Mouse (Mus musculus): ENCODE measurements around the gene Elmod3. TPM values are rescaled to one million over a fixed set of nuclear protein-coding genes. Genes with fewer than 3 reads are reported as not detected.
"Not testable (repeated sequence)": the region's sequence is repeated elsewhere in the genome, so short reads cannot be mapped to it uniquely, and the experiment has no call there.

Elmod3 gene
- polyA plus RNA-seq, 1 experiment, result 6.3 TPM

DNA sequence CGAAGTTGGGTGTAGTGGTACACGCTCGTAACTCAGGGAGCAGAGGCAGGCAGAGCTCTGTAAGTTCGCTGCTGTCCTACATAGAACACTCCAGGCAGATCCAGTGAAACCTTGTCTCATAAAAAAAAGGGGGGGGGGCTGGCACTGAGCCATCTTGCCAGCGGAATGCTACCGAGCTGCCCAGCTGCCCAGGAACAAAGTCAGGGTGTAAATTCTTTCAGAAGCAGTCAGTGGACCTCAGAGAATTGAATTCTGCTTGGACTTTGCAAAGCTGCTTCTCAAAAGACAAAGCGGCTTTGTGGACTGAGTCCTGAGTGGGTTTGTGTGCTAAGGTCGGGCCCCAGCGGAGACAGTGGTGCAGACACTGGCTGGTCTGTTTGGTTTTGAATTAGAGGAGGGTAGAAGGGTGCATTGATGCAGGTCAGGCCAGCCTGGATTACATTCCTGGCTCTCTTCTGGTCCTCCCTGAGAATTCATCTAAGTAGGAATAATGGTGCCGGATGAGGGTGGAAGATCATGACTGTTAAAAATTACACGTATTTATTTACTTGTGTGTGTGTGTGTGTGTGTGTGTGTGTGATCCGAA, 54.9 kb downstream of the Elmod3 start:
- no peak overlapping the region for H3K27ac ChIP-seq (ENCODE audit: insufficient read depth, low read length)
- no peak for TF ChIP-seq POLR2A (IDR thresholded peaks at IDR 0.05; ENCODE audit: insufficient read depth, low read length)
- TF ChIP-seq CTCF (IDR thresholded peaks at IDR 0.05; ENCODE audit: low read depth, low read length), result no peak
- TF ChIP-seq EP300 (IDR thresholded peaks at IDR 0.05; ENCODE audit: insufficient read depth, low read depth, low read length), result no peak
- no peaks in the 10 kb centered on the region for H3K27me3 ChIP-seq (ENCODE audit: control insufficient read depth, insufficient read depth, low read length, poor library complexity, severe bottlenecking)
- H3K9me3 ChIP-seq (replicated peaks; ENCODE audit: control insufficient read depth, insufficient read depth, low read length, poor library complexity, severe bottlenecking), result no peaks in the 10 kb centered on the region
- H3K9ac ChIP-seq (ENCODE audit: low read depth, poor library complexity, severe bottlenecking), result peak overlapping the region; percentile 75; the same call in 1 of the 2 replicates
- H3K4me1 ChIP-seq (ENCODE audit: control insufficient read depth, insufficient read depth, low read length), result peaks cover 1% of the 10 kb centered on the region
- H3K36me3 ChIP-seq (ENCODE audit: control insufficient read depth, insufficient read depth, low read length, poor library complexity, severe bottlenecking), result no peaks in the 10 kb centered on the region
- H3K4me3 ChIP-seq (ENCODE audit: low read depth, low read length), result no peak overlapping the region

- no peaks in the 10 kb centered on the region for H3K27me3 ChIP-seq (ENCODE audit: control insufficient read depth, insufficient read depth, low read length, poor library complexity, severe bottlenecking)
- H3K4me3 ChIP-seq (ENCODE audit: low read depth, low read length), result peak overlapping the region; percentile 69
- TF ChIP-seq POLR2A (IDR thresholded peaks at IDR 0.05; ENCODE audit: insufficient read depth, low read length) (peak; percentile 66), CTCF (IDR thresholded peaks at IDR 0.05; ENCODE audit: low read depth, low read length) (no peak)
- H3K4me1 ChIP-seq (ENCODE audit: control insufficient read depth, insufficient read depth, low read length), result peaks cover 1% of the 10 kb centered on the region
- no peaks in the 10 kb centered on the region for H3K36me3 ChIP-seq (ENCODE audit: control insufficient read depth, insufficient read depth, low read length, poor library complexity, severe bottlenecking)
- H3K9ac ChIP-seq (ENCODE audit: low read depth, poor library complexity, severe bottlenecking), result peak overlapping the region; percentile 45
- H3K27ac ChIP-seq (ENCODE audit: insufficient read depth, low read length), result 0 out of 2 replicates have a peak overlapping the region, but pooled peaks have one; percentile 7
- H3K9me3 ChIP-seq (replicated peaks; ENCODE audit: control insufficient read depth, insufficient read depth, low read length, poor library complexity, severe bottlenecking), result no peaks in the 10 kb centered on the region
Observed at GRCm38 (mm10) chr6:72538562-72539031, 59.6 kb downstream of the Elmod3 start.

DNA sequence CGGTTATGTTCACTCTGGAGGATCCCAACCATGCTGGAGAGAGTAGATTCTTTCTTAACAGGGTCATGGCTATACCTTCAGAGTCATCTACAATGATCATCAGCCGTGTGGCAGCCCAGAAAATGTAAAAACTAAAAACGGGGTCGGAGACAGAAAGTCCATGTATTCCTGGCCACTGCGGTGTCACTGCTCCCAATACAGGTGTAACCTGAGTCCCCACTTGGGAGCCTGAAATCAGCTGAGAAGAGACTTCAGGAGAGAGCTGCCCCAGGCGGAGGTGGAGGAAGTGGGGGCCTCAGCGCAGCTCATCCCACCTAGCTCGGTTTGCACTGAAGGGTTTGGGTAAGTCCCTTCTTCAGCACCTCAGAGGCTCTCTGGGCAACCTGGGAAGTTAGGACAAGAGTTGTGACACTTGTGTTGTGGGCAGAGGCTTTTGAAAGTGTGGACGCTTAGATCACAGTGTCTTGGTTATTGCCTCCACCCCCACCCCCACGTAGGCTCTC, 60.2 kb downstream of the Elmod3 start:
- H3K27ac ChIP-seq (ENCODE audit: insufficient read depth, low read length), result peak overlapping the region; percentile 7

GRCm38 (mm10) chr6:72535165-72535564, 63.0 kb downstream of the Elmod3 start:
- H3K9me3 ChIP-seq (replicated peaks; ENCODE audit: control insufficient read depth, insufficient read depth, low read length, poor library complexity, severe bottlenecking), result no peaks in the 10 kb centered on the region
- H3K4me1 ChIP-seq (ENCODE audit: control insufficient read depth, insufficient read depth, low read length), result no peaks in the 10 kb centered on the region
- H3K4me3 ChIP-seq (ENCODE audit: low read depth, low read length), result peak overlapping the region; percentile 34; the same call in 1 of the 2 replicates
- TF ChIP-seq CTCF (IDR thresholded peaks at IDR 0.05; ENCODE audit: low read depth, low read length), result peak; percentile 88
- TF ChIP-seq POLR2A (IDR thresholded peaks at IDR 0.05; ENCODE audit: insufficient read depth, low read length), result no peak
- H3K9ac ChIP-seq (ENCODE audit: low read depth, poor library complexity, severe bottlenecking), result peak overlapping the region; percentile 56; the same call in 1 of the 2 replicates
- peak overlapping the region; percentile 40 for H3K27ac ChIP-seq (ENCODE audit: insufficient read depth, low read length)
- no peaks in the 10 kb centered on the region for H3K27me3 ChIP-seq (ENCODE audit: control insufficient read depth, insufficient read depth, low read length, poor library complexity, severe bottlenecking)
- H3K36me3 ChIP-seq (ENCODE audit: control insufficient read depth, insufficient read depth, low read length, poor library complexity, severe bottlenecking), result no peaks in the 10 kb centered on the region

More for the DNA sequence above, 60.2 kb downstream of the Elmod3 start:
- H3K9ac ChIP-seq (ENCODE audit: low read depth, poor library complexity, severe bottlenecking), result peak overlapping the region; percentile 45
- no peaks in the 10 kb centered on the region for H3K9me3 ChIP-seq (replicated peaks; ENCODE audit: control insufficient read depth, insufficient read depth, low read length, poor library complexity, severe bottlenecking)
- no peak for TF ChIP-seq POLR2A (IDR thresholded peaks at IDR 0.05; ENCODE audit: insufficient read depth, low read length)
- TF ChIP-seq EP300 (IDR thresholded peaks at IDR 0.05; ENCODE audit: insufficient read depth, low read depth, low read length), result no peak
- no peak for TF ChIP-seq CTCF (IDR thresholded peaks at IDR 0.05; ENCODE audit: low read depth, low read length)
- H3K4me1 ChIP-seq (ENCODE audit: control insufficient read depth, insufficient read depth, low read length), result no peaks in the 10 kb centered on the region
- no peaks in the 10 kb centered on the region for H3K27me3 ChIP-seq (ENCODE audit: control insufficient read depth, insufficient read depth, low read length, poor library complexity, severe bottlenecking)
- H3K36me3 ChIP-seq (ENCODE audit: control insufficient read depth, insufficient read depth, low read length, poor library complexity, severe bottlenecking), result no peaks in the 10 kb centered on the region
- peak overlapping the region; percentile 69 for H3K4me3 ChIP-seq (ENCODE audit: low read depth, low read length)

- TF ChIP-seq EP300 (IDR thresholded peaks at IDR 0.05; ENCODE audit: insufficient read depth, low read depth, low read length), result no peak
- TF ChIP-seq CTCF (IDR thresholded peaks at IDR 0.05; ENCODE audit: low read depth, low read length), result peak; percentile 77
- no peak overlapping the region for H3K27ac ChIP-seq (ENCODE audit: insufficient read depth, low read length)
- no peaks in the 10 kb centered on the region for H3K36me3 ChIP-seq (ENCODE audit: control insufficient read depth, insufficient read depth, low read length, poor library complexity, severe bottlenecking)
- no peak overlapping the region for H3K4me3 ChIP-seq (ENCODE audit: low read depth, low read length)
- H3K4me1 ChIP-seq (ENCODE audit: control insufficient read depth, insufficient read depth, low read length), result no peaks in the 10 kb centered on the region
- H3K27me3 ChIP-seq (ENCODE audit: control insufficient read depth, insufficient read depth, low read length, poor library complexity, severe bottlenecking), result no peaks in the 10 kb centered on the region
- H3K9ac ChIP-seq (ENCODE audit: low read depth, poor library complexity, severe bottlenecking), result no peak overlapping the region
- H3K9me3 ChIP-seq (replicated peaks; ENCODE audit: control insufficient read depth, insufficient read depth, low read length, poor library complexity, severe bottlenecking), result no peaks in the 10 kb centered on the region
Observed at GRCm38 (mm10) chr6:72534035-72534809, 64.0 kb downstream of the Elmod3 start.

- not testable (repeated sequence) for H3K9me3 ChIP-seq (replicated peaks; ENCODE audit: control insufficient read depth, insufficient read depth, low read length, poor library complexity, severe bottlenecking); H3K4me1 ChIP-seq (ENCODE audit: control insufficient read depth, insufficient read depth, low read length); H3K27me3 ChIP-seq (ENCODE audit: control insufficient read depth, insufficient read depth, low read length, poor library complexity, severe bottlenecking); H3K9ac ChIP-seq (ENCODE audit: low read depth, poor library complexity, severe bottlenecking); H3K27ac ChIP-seq (ENCODE audit: insufficient read depth, low read length); H3K4me3 ChIP-seq (ENCODE audit: low read depth, low read length); H3K36me3 ChIP-seq (ENCODE audit: control insufficient read depth, insufficient read depth, low read length, poor library complexity, severe bottlenecking)
Observed at GRCm38 (mm10) chr6:72533555-72533954, 64.7 kb downstream of the Elmod3 start.

Data from ES-Bruce4 (cell line).